In the genomic region with DNA sequence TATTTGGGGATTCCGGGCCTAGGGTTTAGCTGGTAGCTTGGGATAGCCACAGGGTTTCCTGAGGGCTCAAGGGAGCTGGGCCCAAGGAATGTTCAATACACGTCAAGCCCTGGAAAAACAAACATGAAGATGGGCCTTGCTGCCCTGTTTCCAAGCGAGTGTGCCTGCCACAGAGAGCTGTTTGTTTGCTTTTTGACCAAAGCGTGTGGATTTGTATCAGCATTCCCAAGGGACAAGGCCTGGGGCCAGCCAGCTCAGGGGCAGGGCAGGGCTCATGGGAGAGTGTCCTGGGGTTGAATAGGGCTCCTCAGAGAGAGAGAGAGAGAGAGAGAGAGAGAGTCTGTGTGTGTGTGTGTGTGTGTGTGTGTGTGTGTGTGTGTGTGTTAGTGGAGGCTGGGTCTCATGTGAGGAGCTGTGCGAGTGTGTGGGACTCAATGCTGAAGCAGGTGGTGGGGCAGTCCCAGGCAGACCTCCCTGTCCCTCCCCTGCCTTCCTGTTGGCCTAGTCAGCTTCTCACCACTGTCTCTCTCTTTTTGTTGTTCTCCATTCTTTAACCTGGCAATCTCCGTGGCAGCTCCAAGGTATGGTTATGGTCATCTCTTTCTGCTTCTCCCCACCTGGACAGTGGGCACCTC, we compare ENCODE assay signal across 18 mouse cellular contexts.
DNase-seq lines count a peak whose midpoint lies in the region; ATAC-seq and TF ChIP-seq lines count a peak whose summit lies in the region.
"Had no signal": no experiment of that assay in that cellular context is flagged by ENCODE, and none has a peak within 500 bp of the region (broad histone marks: within the 10 kb centered on the region; RNA-seq: fewer than 3 reads in every experiment).

No protein-coding gene starts in this region.

- no peaks in the 10 kb centered on the region for H3K4me1 ChIP-seq in liver, adult 2 months (ENCODE audit: control insufficient read depth, insufficient read depth, low read length)
- H3K4me1 ChIP-seq in liver, embryonic 11.5 days (replicated peaks; ENCODE audit: control insufficient read depth, insufficient read depth, low read length) = no peaks in the 10 kb centered on the region

- DNase-seq in liver, adult 2 months (ENCODE audit: extremely low read depth, low read depth, low spot score) = peak; percentile 61
- DNase-seq in liver, embryonic 11.5 days (ENCODE audit: low spot score) = no peak
- DNase-seq in Muller cell, postnatal 12 days (ENCODE audit: inconsistent ontology term) = peak; percentile 11
- peak; percentile 35 for DNase-seq in kidney, postnatal 14 days
- peak; percentile 23 for DNase-seq in mesoderm, embryonic 11.5 days (ENCODE audit: low read depth, low spot score)
- DNase-seq in thymus, postnatal 4 days = no peak
- DNase-seq in embryo, embryonic 11 days = no peak
- DNase-seq: cerebellum, adult 8-10 months; gastrocnemius, postnatal 14 days; heart, adult 2 months; right cerebral cortex, adult 18-20 months; thymus, adult 2 months had no signal

- H3K4me3 ChIP-seq in liver, adult 2 months (ENCODE audit: insufficient read depth, low read depth, low read length) = no peak overlapping the region
- no peak overlapping the region for H3K4me3 ChIP-seq in liver, embryonic 11.5 days (ENCODE audit: low read depth, low read length)
- H3K4me3 ChIP-seq: embryonic facial prominence, embryonic 15.5 days; forebrain, embryonic 12.5 days; heart, adult 2 months; limb, embryonic 12.5 days had no signal

- WGBS in liver, adult 2 months = 38% methylated on average over 6 of the region's 6 CpGs
- WGBS in liver, embryonic 11.5 days = 61% methylated on average over 6 of the region's 6 CpGs

- TF ChIP-seq CTCF in liver, adult 2 months (IDR thresholded peaks at IDR 0.05; ENCODE audit: low read depth, low read length) = no peak

- H3K36me3 ChIP-seq in liver, adult 2 months (ENCODE audit: control insufficient read depth, insufficient read depth, low read length) = no peaks in the 10 kb centered on the region
- no peaks in the 10 kb centered on the region for H3K36me3 ChIP-seq in liver, embryonic 11.5 days (ENCODE audit: control insufficient read depth, insufficient read depth, low read length)
- H3K36me3 ChIP-seq: embryonic facial prominence, embryonic 15.5 days; forebrain, embryonic 12.5 days; limb, embryonic 12.5 days had no signal

- H3K27ac ChIP-seq in liver, adult 2 months (replicated peaks; ENCODE audit: insufficient read depth, low read depth, low read length) = no peak overlapping the region
- H3K27ac ChIP-seq in liver, embryonic 11.5 days (ENCODE audit: low read depth, low read length) = no peak overlapping the region
- H3K27ac ChIP-seq: embryonic facial prominence, embryonic 15.5 days; forebrain, embryonic 12.5 days; heart, adult 2 months; hindbrain, embryonic 14.5 days; limb, embryonic 12.5 days had no signal

- H3K27me3 ChIP-seq in liver, adult 2 months (ENCODE audit: control insufficient read depth, insufficient read depth, low read length) = no peaks in the 10 kb centered on the region
- H3K27me3 ChIP-seq in liver, embryonic 11.5 days (replicated peaks; ENCODE audit: control insufficient read depth, insufficient read depth, low read length) = 0 out of 2 replicates have a peak, but pooled peaks cover 4% of the 10 kb centered on the region
- H3K27me3 ChIP-seq: embryonic facial prominence, embryonic 15.5 days; forebrain, embryonic 12.5 days had no signal

- H3K79me2 ChIP-seq in liver, adult 2 months (ENCODE audit: control insufficient read depth, insufficient read depth, low read length) = no peaks in the 10 kb centered on the region

- ATAC-seq in liver, embryonic 11.5 days (replicated peaks; ENCODE audit: low FRiP score) = no peak
- ATAC-seq: CD4-positive, CD25-positive, alpha-beta regulatory T cell, adult 4 months; intestine, embryonic 16.5 days had no signal

- no peak for TF ChIP-seq POLR2A in liver, adult 2 months (IDR thresholded peaks at IDR 0.05; ENCODE audit: extremely low read depth, insufficient read depth, low read length)

- no peak overlapping the region for H3K9ac ChIP-seq in liver, adult 2 months (ENCODE audit: low read depth, low read length)
- H3K9ac ChIP-seq in liver, embryonic 11.5 days (ENCODE audit: low read depth, low read length) = no peak overlapping the region
- H3K9ac ChIP-seq: embryonic facial prominence, embryonic 15.5 days; forebrain, embryonic 12.5 days; hindbrain, embryonic 14.5 days; limb, embryonic 12.5 days had no signal

- H3K4me2 ChIP-seq in liver, embryonic 11.5 days = no peak overlapping the region
- H3K4me2 ChIP-seq: embryonic facial prominence, embryonic 15.5 days; forebrain, embryonic 12.5 days; hindbrain, embryonic 14.5 days; limb, embryonic 12.5 days had no signal

- no peaks in the 10 kb centered on the region for H3K9me3 ChIP-seq in liver, embryonic 11.5 days (ENCODE audit: control insufficient read depth, low read length)
- H3K9me3 ChIP-seq: embryonic facial prominence, embryonic 15.5 days; forebrain, embryonic 12.5 days; limb, embryonic 12.5 days had no signal

Comparison
In these comparisons a context has a peak if more than half of its experiments do, and no peak if none do; other contexts are left out.
1. DNase-seq: peak in liver, adult 2 months (single experiment), Muller cell, postnatal 12 days (single experiment), kidney, postnatal 14 days (single experiment) and mesoderm, embryonic 11.5 days (single experiment); none in liver, embryonic 11.5 days (single experiment), thymus, postnatal 4 days (single experiment) and embryo, embryonic 11 days (single experiment).